In the genomic region with DNA sequence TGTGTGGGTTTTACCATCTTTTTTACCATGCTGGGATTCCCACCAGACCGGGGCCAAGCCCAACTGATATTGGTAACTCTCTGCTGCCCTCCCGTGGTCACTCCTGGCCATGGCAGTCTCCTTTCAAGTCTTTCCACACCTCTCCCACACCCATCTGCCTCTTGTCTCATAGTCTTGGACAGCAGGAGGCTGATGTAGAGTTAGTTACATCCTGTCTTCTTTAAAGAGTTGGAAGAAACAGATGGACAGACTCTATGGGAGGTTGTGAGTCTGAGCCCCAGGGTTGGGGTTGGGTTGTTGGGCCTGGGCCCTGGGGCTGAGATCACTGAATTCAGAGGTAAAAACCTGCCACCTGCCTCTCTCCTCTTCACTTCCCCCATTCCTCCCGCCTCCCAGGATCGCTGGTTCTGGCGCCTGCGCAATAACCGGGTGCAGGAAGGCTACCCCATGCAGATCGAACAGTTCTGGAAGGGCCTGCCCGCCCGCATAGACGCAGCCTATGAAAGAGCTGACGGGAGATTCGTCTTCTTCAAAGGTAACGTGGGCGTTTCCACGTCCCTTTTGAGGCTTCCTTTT, we compare ENCODE assay signal across 9 mouse cellular contexts. TPM values are rescaled to one million over a fixed set of nuclear protein-coding genes. Genes with fewer than 3 reads are reported as not detected.
DNase-seq lines count a peak whose midpoint lies in the region; ATAC-seq and TF ChIP-seq lines count a peak whose summit lies in the region.
"Had no signal": no experiment of that assay in that cellular context is flagged by ENCODE, and none has a peak within 500 bp of the region (broad histone marks: within the 10 kb centered on the region; RNA-seq: fewer than 3 reads in every experiment).

No protein-coding gene starts in this region.

- TF ChIP-seq POLR2A in brain, embryonic 14.5 days (IDR thresholded peaks at IDR 0.05; ENCODE audit: borderline replicate concordance, extremely low read depth, insufficient read depth, insufficient read length, poor library complexity, severe bottlenecking): no peak

- no peaks in the 10 kb centered on the region for H3K9me3 ChIP-seq in forebrain, embryonic 11.5 days (ENCODE audit: control insufficient read depth, low read length)
- H3K9me3 ChIP-seq in limb, embryonic 10.5 days (replicated peaks): no peaks in the 10 kb centered on the region

- DNase-seq in ovary, postnatal 10 days (ENCODE audit: low spot score): peak; percentile 49
- no peak for DNase-seq in ovary, adult 18-20 months (ENCODE audit: low spot score)
- DNase-seq in brain, embryonic 14.5 days (ENCODE audit: low read depth): peak; percentile 75
- DNase-seq in forebrain, embryonic 11.5 days (ENCODE audit: low spot score): peak; percentile 90
- peak; percentile 91 for DNase-seq in induced T-regulatory cell, adult 2 months (ENCODE audit: low read depth)
- peak; percentile 88 for DNase-seq in limb, embryonic 10.5 days (ENCODE audit: low spot score)
- peak; percentile 71 for DNase-seq in ovary, postnatal 36 days (ENCODE audit: low spot score)
- DNase-seq in thymus, postnatal 10 days (ENCODE audit: low spot score in 2 of 2): peak; percentile 49 to 80

- no peak for ATAC-seq in forebrain, embryonic 11.5 days (replicated peaks; ENCODE audit: low FRiP score)

- H3K27me3 ChIP-seq in forebrain, embryonic 11.5 days (ENCODE audit: control insufficient read depth, insufficient read depth, low read length): no peaks in the 10 kb centered on the region
- H3K27me3 ChIP-seq in limb, embryonic 10.5 days (ENCODE audit: low read depth, poor library complexity, severe bottlenecking): no peaks in the 10 kb centered on the region

- TF ChIP-seq CTCF in brain, embryonic 14.5 days (IDR thresholded peaks at IDR 0.05; ENCODE audit: borderline replicate concordance, extremely low read depth, insufficient read depth, insufficient read length): peak; percentile 96

- no peak overlapping the region for H3K9ac ChIP-seq in forebrain, embryonic 11.5 days (ENCODE audit: low read length)

- H3K4me1 ChIP-seq in forebrain, embryonic 11.5 days (replicated peaks; ENCODE audit: control insufficient read depth, insufficient read depth, low read length): no peaks in the 10 kb centered on the region
- peaks cover 24% of the 10 kb centered on the region for H3K4me1 ChIP-seq in limb, embryonic 10.5 days

- 39% methylated on average over 16 of the region's 16 CpGs for WGBS in forebrain, embryonic 11.5 days
- WGBS in limb, embryonic 10.5 days: 35% methylated on average over 16 of the region's 16 CpGs

- H3K27ac ChIP-seq in forebrain, embryonic 11.5 days (ENCODE audit: low read depth, low read length): no peak overlapping the region
- H3K27ac ChIP-seq in limb, embryonic 10.5 days: no peak overlapping the region

- H3K4me2 ChIP-seq in forebrain, embryonic 11.5 days (ENCODE audit: low read depth, low read length, severe bottlenecking): no peak overlapping the region

- no peak overlapping the region for H3K4me3 ChIP-seq in forebrain, embryonic 11.5 days (ENCODE audit: low read depth, low read length)
- H3K4me3 ChIP-seq in limb, embryonic 10.5 days: no peak overlapping the region

- no peaks in the 10 kb centered on the region for H3K36me3 ChIP-seq in forebrain, embryonic 11.5 days (ENCODE audit: control insufficient read depth, insufficient read depth, low read length)
- H3K36me3 ChIP-seq in limb, embryonic 10.5 days: no peaks in the 10 kb centered on the region

RNA-seq across cellular contexts. Expression of a gene that starts 7.3 kb away (rescaled TPM):
- polyA plus RNA-seq in brain, embryonic 14.5 days (2012; rRNA removed): 21.5 and 26.5 TPM in 2 replicates
- polyA plus RNA-seq in forebrain, embryonic 11.5 days (2014; fragmentation: Nextera tagmentation; extraction: Ambion mirVana): 6.9 and 8.0 TPM in 2 replicates
- polyA plus RNA-seq in limb, embryonic 10.5 days (2016; fragmentation: Nextera tagmentation; extraction: Ambion mirVana): 8.0 and 8.2 TPM in 2 replicates

RNA-seq across cellular contexts. Expression of a gene that starts 14.8 kb away (rescaled TPM):
- polyA plus RNA-seq in brain, embryonic 14.5 days (2012; rRNA removed): 88.8 and 100.0 TPM in 2 replicates
- 164 and 198 TPM in 2 replicates for polyA plus RNA-seq in forebrain, embryonic 11.5 days (2014; fragmentation: Nextera tagmentation; extraction: Ambion mirVana)
- 250 and 301 TPM in 2 replicates for polyA plus RNA-seq in limb, embryonic 10.5 days (2016; fragmentation: Nextera tagmentation; extraction: Ambion mirVana)

RNA-seq across cellular contexts. Expression of a gene that starts 22.7 kb away (rescaled TPM):
- polyA plus RNA-seq in brain, embryonic 14.5 days (2012; rRNA removed): 0.04 TPM in 2 replicates
- 0.23 and 0.39 TPM in 2 replicates for polyA plus RNA-seq in forebrain, embryonic 11.5 days (2014; fragmentation: Nextera tagmentation; extraction: Ambion mirVana)
- 0.31 and 0.39 TPM in 2 replicates for polyA plus RNA-seq in limb, embryonic 10.5 days (2016; fragmentation: Nextera tagmentation; extraction: Ambion mirVana)

RNA-seq across cellular contexts. Expression of a gene that starts 36.8 kb away (rescaled TPM):
- polyA plus RNA-seq in brain, embryonic 14.5 days (2012; rRNA removed): 65.2 and 81.3 TPM in 2 replicates
- 1.0 and 2.0 TPM in 2 replicates for polyA plus RNA-seq in forebrain, embryonic 11.5 days (2014; fragmentation: Nextera tagmentation; extraction: Ambion mirVana)
- 0.05 TPM in 1 of 2 replicates, not detected in the other for polyA plus RNA-seq in limb, embryonic 10.5 days (2016; fragmentation: Nextera tagmentation; extraction: Ambion mirVana)
- polyA plus RNA-seq: heart, embryonic 14.5 days had no signal
